Mouse (Mus musculus) liver, embryonic 12.5 days (tissue): Measurements from ENCODE around the gene Spa17. TPM values are rescaled to one million over a fixed set of nuclear protein-coding genes. Genes with fewer than 3 reads are reported as not detected.

Experiments used
- ATAC-seq: fragments of 200-750 bp; cut with Nextera tagmentation; 2 replicates; pipeline ENCODE4 v1.8.0; 2017; ENCODE audit warnings: moderate number of reproducible peaks, mild to moderate bottlenecking, moderate library complexity
- H3K27ac ChIP-seq: fragments of 300-500 bp; sonication (generic); 2 replicates; pipeline ENCODE4 v1.5.1; 2016; ENCODE audit warnings: mild to moderate bottlenecking
- H3K27me3 ChIP-seq: fragments of 300-500 bp; sonication (generic); replicated peaks from 2 replicates; pipeline ENCODE4 v1.6.1; 2016; ENCODE audit warnings: mild to moderate bottlenecking, moderate library complexity
- H3K36me3 ChIP-seq: fragments of 300-500 bp; sonication (generic); 2 replicates; pipeline ENCODE4 v1.6.1; 2016; ENCODE audit warnings: mild to moderate bottlenecking, moderate library complexity
- H3K4me1 ChIP-seq: fragments of 300-500 bp; sonication (generic); 2 replicates; pipeline ENCODE4 v1.6.1; 2016
- H3K4me2 ChIP-seq: fragments of 300-500 bp; sonication (generic); 2 replicates; pipeline ENCODE4 v1.6.1; 2016; ENCODE audit warnings: mild to moderate bottlenecking, moderate library complexity
- H3K4me3 ChIP-seq: fragments of 300-500 bp; sonication (generic); 2 replicates; pipeline ENCODE4 v1.5.1; 2016; ENCODE audit warnings: mild to moderate bottlenecking, moderate library complexity
- H3K9ac ChIP-seq: fragments of 300-500 bp; sonication (generic); 2 replicates; pipeline ENCODE4 v1.6.1; 2016; ENCODE audit warnings: mild to moderate bottlenecking, moderate library complexity
- H3K9me3 ChIP-seq: fragments of 300-500 bp; sonication (generic); replicated peaks from 2 replicates; pipeline ENCODE4 v1.6.1; 2016; ENCODE audit warnings: mild to moderate bottlenecking, moderate library complexity
- WGBS: fragments of 180-500 bp; shearing (Covaris S2); methylation state at CpG from one replicate; pipeline ENCODE4 v1.1.7; 2016; ENCODE audit not compliant: insufficient replicate concordance; 5-methylcytosine and 5-hydroxymethylcytosine counted together
- polyA plus RNA-seq: library from polyadenylated mRNA; unstranded; fragments of >200 nt; fragmentation: Nextera tagmentation; extraction: Ambion mirVana; gene quantifications from 2 replicates; pipeline ENCODE4 v1.2.1, GENCODE M21; 2016

The Spa17 gene
- polyA plus RNA-seq, 1 experiment from 2014 or later, result 2.8 TPM

GRCm38 (mm10) chr9:37554279-37554678 is 59.2 kb downstream of the Spa17 start:
- no peaks in the 10 kb centered on the region for H3K9me3 ChIP-seq
- peaks cover 46% of the 10 kb centered on the region for H3K4me1 ChIP-seq
- H3K4me3 ChIP-seq, result no peak overlapping the region
- H3K9ac ChIP-seq, result no peak overlapping the region
- H3K27me3 ChIP-seq, result peaks cover 37% of the 10 kb centered on the region
- no peak overlapping the region for H3K4me2 ChIP-seq
- H3K36me3 ChIP-seq, result no peaks in the 10 kb centered on the region
- H3K27ac ChIP-seq, result peak overlapping the region; percentile 47; the same call in 1 of the 2 replicates
- peak; percentile 78 for ATAC-seq
- 20% methylated on average over 1 of the region's 1 CpGs for WGBS

Other genes starting within 250 kb of the Spa17 start
- gene Hepacam, start 246.4 kb downstream of the Spa17 start, polyA plus RNA-seq, result 0.05 TPM in 1 of 2 replicates, not detected in the other
- gene Robo4, start 211.8 kb downstream of the Spa17 start, polyA plus RNA-seq, result 4.4 and 5.1 TPM in 2 replicates
- gene Robo3, start 180.5 kb downstream of the Spa17 start, polyA plus RNA-seq, result 0.25 and 0.26 TPM in 2 replicates
- 11.3 and 11.8 TPM in 2 replicates for gene Msantd2, start 124.4 kb downstream of the Spa17 start, polyA plus RNA-seq
- gene Esam, start 85.6 kb downstream of the Spa17 start, polyA plus RNA-seq, result 22.0 and 22.8 TPM in 2 replicates
- gene Vsig2, start 74.5 kb downstream of the Spa17 start, polyA plus RNA-seq, result 0.29 and 0.76 TPM in 2 replicates
- 20.6 and 23.4 TPM in 2 replicates for gene Nrgn, start 60.8 kb downstream of the Spa17 start, polyA plus RNA-seq
- gene Siae, start 58.0 kb downstream of the Spa17 start, polyA plus RNA-seq, result 5.6 and 5.7 TPM in 2 replicates
- 80.0 and 80.6 TPM in 2 replicates for gene Tbrg1, start 43.6 kb upstream of the Spa17 start, polyA plus RNA-seq
- not detected in 2 replicates for gene Panx3, start 55.5 kb upstream of the Spa17 start, polyA plus RNA-seq
- gene Olfr160, start 102.5 kb upstream of the Spa17 start, polyA plus RNA-seq, result not detected in 2 replicates
- not detected in 2 replicates for gene Olfr874, start 131.4 kb upstream of the Spa17 start, polyA plus RNA-seq
- gene Olfr875, start 158.1 kb upstream of the Spa17 start, polyA plus RNA-seq, result not detected in 2 replicates
- gene Olfr876, start 189.3 kb upstream of the Spa17 start, polyA plus RNA-seq, result not detected in 2 replicates
- not detected in 2 replicates for gene Olfr877, start 240.5 kb upstream of the Spa17 start, polyA plus RNA-seq